Mouse (Mus musculus): ENCODE measurements around the gene Lrrc58. TPM values are rescaled to one million over a fixed set of nuclear protein-coding genes. Genes with fewer than 3 reads are reported as not detected.

Gene Lrrc58
- polyA plus RNA-seq, 1 experiment from 2014 or later: 73.5 TPM

DNA sequence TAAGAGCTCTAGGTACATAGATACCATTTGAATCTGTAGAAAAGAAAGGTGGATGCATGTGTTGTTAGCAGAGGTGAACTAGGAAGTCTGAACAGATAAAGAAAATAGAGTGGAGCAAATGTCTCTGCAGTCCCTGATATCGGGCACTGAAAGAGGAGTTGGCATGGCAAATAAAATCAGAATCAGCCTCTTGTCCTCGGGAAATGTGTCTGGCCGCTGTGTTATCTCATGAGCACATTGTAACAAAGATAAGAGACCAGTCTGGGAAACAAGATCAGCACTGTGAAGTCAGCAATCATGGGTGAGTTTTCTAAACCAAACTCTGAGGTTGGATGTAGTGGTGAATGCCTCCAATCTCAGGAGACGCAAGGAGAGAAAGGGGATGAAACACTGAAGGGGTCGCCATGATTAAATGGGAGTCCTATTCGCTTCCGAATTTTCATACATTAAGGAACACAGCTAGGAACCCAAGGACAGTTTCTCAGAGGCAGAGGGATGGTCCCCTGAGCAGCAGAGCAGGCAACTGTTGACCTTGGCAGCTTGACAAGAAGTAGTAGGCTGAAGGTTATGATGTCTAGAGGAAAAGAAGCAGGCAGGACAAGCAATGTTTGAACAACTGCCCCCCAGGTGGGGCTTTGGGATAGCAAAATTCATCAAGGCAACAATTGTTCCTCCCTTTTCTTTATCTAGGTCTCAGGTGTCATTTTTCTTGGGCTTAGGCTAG lies 22.8 kb upstream of the Lrrc58 start:
- H3K27ac ChIP-seq (ENCODE audit: low read depth, low read length): no peak overlapping the region
- no peak overlapping the region for H3K9ac ChIP-seq (ENCODE audit: low read length)
- DNase-seq (ENCODE audit: low spot score) (no peak), ATAC-seq (replicated peaks; ENCODE audit: low FRiP score) (no peak)
- no peak overlapping the region for H3K4me3 ChIP-seq (ENCODE audit: low read depth, low read length)
- no peaks in the 10 kb centered on the region for H3K27me3 ChIP-seq (ENCODE audit: control insufficient read depth, insufficient read depth, low read length)
- no peaks in the 10 kb centered on the region for H3K36me3 ChIP-seq (ENCODE audit: control insufficient read depth, insufficient read depth, low read length)
- H3K9me3 ChIP-seq (ENCODE audit: control insufficient read depth, low read length): no peaks in the 10 kb centered on the region
- no peak overlapping the region for H3K4me2 ChIP-seq (ENCODE audit: low read depth, low read length, severe bottlenecking)
- no peaks in the 10 kb centered on the region for H3K4me1 ChIP-seq (replicated peaks; ENCODE audit: control insufficient read depth, insufficient read depth, low read length)
- 96% methylated on average over 7 of the region's 7 CpGs for WGBS

- no peaks in the 10 kb centered on the region for H3K9me3 ChIP-seq (ENCODE audit: control insufficient read depth, low read length)
- H3K4me3 ChIP-seq (ENCODE audit: low read depth, low read length): no peak overlapping the region
- H3K27me3 ChIP-seq (ENCODE audit: control insufficient read depth, insufficient read depth, low read length): no peaks in the 10 kb centered on the region
- no peaks in the 10 kb centered on the region for H3K4me1 ChIP-seq (replicated peaks; ENCODE audit: control insufficient read depth, insufficient read depth, low read length)
- no peak overlapping the region for H3K4me2 ChIP-seq (ENCODE audit: low read depth, low read length, severe bottlenecking)
- no peak overlapping the region for H3K27ac ChIP-seq (ENCODE audit: low read depth, low read length)
- DNase-seq (ENCODE audit: low spot score) (no peak), ATAC-seq (replicated peaks; ENCODE audit: low FRiP score) (no peak)
- 91% methylated on average over 3 of the region's 3 CpGs for WGBS
- no peak overlapping the region for H3K9ac ChIP-seq (ENCODE audit: low read length)
- no peaks in the 10 kb centered on the region for H3K36me3 ChIP-seq (ENCODE audit: control insufficient read depth, insufficient read depth, low read length)
These were observed 21.1 kb upstream of the Lrrc58 start for GRCm38 (mm10) chr16:37847081-37847480.

- Histone ChIP-seq H3K4me2 (ENCODE audit: low read depth, low read length, severe bottlenecking) (no peak overlapping the region), H3K9ac (ENCODE audit: low read length) (no peak overlapping the region), H3K27ac (ENCODE audit: low read depth, low read length) (no peak overlapping the region), H3K4me3 (ENCODE audit: low read depth, low read length) (no peak overlapping the region), H3K4me1 (replicated peaks; ENCODE audit: control insufficient read depth, insufficient read depth, low read length) (no peaks in the 10 kb centered on the region), H3K27me3 (ENCODE audit: control insufficient read depth, insufficient read depth, low read length) (no peaks in the 10 kb centered on the region), H3K36me3 (ENCODE audit: control insufficient read depth, insufficient read depth, low read length) (no peaks in the 10 kb centered on the region), H3K9me3 (ENCODE audit: control insufficient read depth, low read length) (no peaks in the 10 kb centered on the region)
- WGBS: 57% methylated on average over 5 of the region's 5 CpGs
- no peak for DNase-seq (ENCODE audit: low spot score)
- ATAC-seq (replicated peaks; ENCODE audit: low FRiP score): no peak
These were observed 16.8 kb upstream of the Lrrc58 start for GRCm38 (mm10) chr16:37851366-37851765.

- no peak overlapping the region for H3K27ac ChIP-seq (ENCODE audit: low read depth, low read length)
- no peak overlapping the region for H3K4me2 ChIP-seq (ENCODE audit: low read depth, low read length, severe bottlenecking)
- DNase-seq (ENCODE audit: low spot score) (no peak), ATAC-seq (replicated peaks; ENCODE audit: low FRiP score) (no peak)
- no peak overlapping the region for H3K9ac ChIP-seq (ENCODE audit: low read length)
- H3K27me3 ChIP-seq (ENCODE audit: control insufficient read depth, insufficient read depth, low read length): no peaks in the 10 kb centered on the region
- H3K36me3 ChIP-seq (ENCODE audit: control insufficient read depth, insufficient read depth, low read length): no peaks in the 10 kb centered on the region
- H3K4me3 ChIP-seq (ENCODE audit: low read depth, low read length): no peak overlapping the region
- H3K9me3 ChIP-seq (ENCODE audit: control insufficient read depth, low read length): no peaks in the 10 kb centered on the region
- WGBS: 78% methylated on average over 9 of the region's 9 CpGs
- H3K4me1 ChIP-seq (replicated peaks; ENCODE audit: control insufficient read depth, insufficient read depth, low read length): no peaks in the 10 kb centered on the region
These were observed 14.9 kb upstream of the Lrrc58 start for GRCm38 (mm10) chr16:37853279-37853678.

DNA sequence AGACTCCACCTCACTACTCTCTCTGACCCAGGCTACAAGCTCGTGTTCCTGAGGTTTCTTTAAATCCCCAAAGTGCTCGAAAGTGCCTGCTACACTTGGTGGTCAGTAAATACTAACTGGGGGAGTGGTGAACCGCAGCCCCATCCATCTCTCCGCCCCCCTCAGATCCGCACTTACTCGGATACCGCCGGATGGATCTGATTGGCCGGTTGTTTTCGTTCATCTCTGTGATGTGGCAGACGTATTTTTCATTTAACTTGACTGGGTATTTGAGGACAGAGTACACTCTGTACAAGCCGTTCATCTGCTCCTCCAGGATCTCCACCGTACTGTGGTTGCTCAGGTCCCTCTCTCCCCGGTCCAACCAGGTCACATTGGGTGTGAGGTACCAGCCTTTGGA lies 14.1 kb upstream of the Lrrc58 start:
- no peak overlapping the region for H3K4me3 ChIP-seq (ENCODE audit: low read depth, low read length)
- ATAC-seq (replicated peaks; ENCODE audit: low FRiP score) (no peak), DNase-seq (ENCODE audit: low spot score) (no peak)
- 79% methylated on average over 14 of the region's 14 CpGs for WGBS
- no peak overlapping the region for H3K27ac ChIP-seq (ENCODE audit: low read depth, low read length)
- H3K4me2 ChIP-seq (ENCODE audit: low read depth, low read length, severe bottlenecking): no peak overlapping the region
- H3K9me3 ChIP-seq (ENCODE audit: control insufficient read depth, low read length): no peaks in the 10 kb centered on the region
- H3K4me1 ChIP-seq (replicated peaks; ENCODE audit: control insufficient read depth, insufficient read depth, low read length): no peaks in the 10 kb centered on the region
- no peaks in the 10 kb centered on the region for H3K27me3 ChIP-seq (ENCODE audit: control insufficient read depth, insufficient read depth, low read length)
- no peak overlapping the region for H3K9ac ChIP-seq (ENCODE audit: low read length)
- no peaks in the 10 kb centered on the region for H3K36me3 ChIP-seq (ENCODE audit: control insufficient read depth, insufficient read depth, low read length)

GRCm38 (mm10) chr16:37854593-37854992 lies 13.6 kb upstream of the Lrrc58 start:
- WGBS: 83% methylated on average over 5 of the region's 5 CpGs
- Histone ChIP-seq H3K4me1 (replicated peaks; ENCODE audit: control insufficient read depth, insufficient read depth, low read length) (no peaks in the 10 kb centered on the region), H3K36me3 (ENCODE audit: control insufficient read depth, insufficient read depth, low read length) (no peaks in the 10 kb centered on the region), H3K4me2 (ENCODE audit: low read depth, low read length, severe bottlenecking) (no peak overlapping the region), H3K9ac (ENCODE audit: low read length) (no peak overlapping the region), H3K9me3 (ENCODE audit: control insufficient read depth, low read length) (no peaks in the 10 kb centered on the region), H3K27ac (ENCODE audit: low read depth, low read length) (no peak overlapping the region), H3K4me3 (ENCODE audit: low read depth, low read length) (no peak overlapping the region), H3K27me3 (ENCODE audit: control insufficient read depth, insufficient read depth, low read length) (no peaks in the 10 kb centered on the region)
- ATAC-seq (replicated peaks; ENCODE audit: low FRiP score): no peak
- no peak for DNase-seq (ENCODE audit: low spot score)

- no peak overlapping the region for H3K27ac ChIP-seq (ENCODE audit: low read depth, low read length)
- no peak for ATAC-seq (replicated peaks; ENCODE audit: low FRiP score)
- H3K9ac ChIP-seq (ENCODE audit: low read length): no peak overlapping the region
- 86% methylated on average over 8 of the region's 8 CpGs for WGBS
- no peaks in the 10 kb centered on the region for H3K27me3 ChIP-seq (ENCODE audit: control insufficient read depth, insufficient read depth, low read length)
- no peak for DNase-seq (ENCODE audit: low spot score)
- no peak overlapping the region for H3K4me3 ChIP-seq (ENCODE audit: low read depth, low read length)
- no peaks in the 10 kb centered on the region for H3K9me3 ChIP-seq (ENCODE audit: control insufficient read depth, low read length)
- H3K4me2 ChIP-seq (ENCODE audit: low read depth, low read length, severe bottlenecking): no peak overlapping the region
- no peaks in the 10 kb centered on the region for H3K36me3 ChIP-seq (ENCODE audit: control insufficient read depth, insufficient read depth, low read length)
- H3K4me1 ChIP-seq (replicated peaks; ENCODE audit: control insufficient read depth, insufficient read depth, low read length): no peaks in the 10 kb centered on the region
These were observed 12.6 kb upstream of the Lrrc58 start for GRCm38 (mm10) chr16:37855583-37855982.

- no peaks in the 10 kb centered on the region for H3K36me3 ChIP-seq (ENCODE audit: control insufficient read depth, insufficient read depth, low read length)
- no peak overlapping the region for H3K27ac ChIP-seq (ENCODE audit: low read depth, low read length)
- H3K9me3 ChIP-seq (ENCODE audit: control insufficient read depth, low read length): no peaks in the 10 kb centered on the region
- H3K4me3 ChIP-seq (ENCODE audit: low read depth, low read length): no peak overlapping the region
- no peaks in the 10 kb centered on the region for H3K4me1 ChIP-seq (replicated peaks; ENCODE audit: control insufficient read depth, insufficient read depth, low read length)
- H3K4me2 ChIP-seq (ENCODE audit: low read depth, low read length, severe bottlenecking): no peak overlapping the region
- DNase-seq (ENCODE audit: low spot score) (no peak), ATAC-seq (replicated peaks; ENCODE audit: low FRiP score) (no peak)
- no peak overlapping the region for H3K9ac ChIP-seq (ENCODE audit: low read length)
- WGBS: 78% methylated on average over 3 of the region's 3 CpGs
- H3K27me3 ChIP-seq (ENCODE audit: control insufficient read depth, insufficient read depth, low read length): no peaks in the 10 kb centered on the region
These were observed 11.9 kb upstream of the Lrrc58 start for GRCm38 (mm10) chr16:37856327-37856726.

DNA sequence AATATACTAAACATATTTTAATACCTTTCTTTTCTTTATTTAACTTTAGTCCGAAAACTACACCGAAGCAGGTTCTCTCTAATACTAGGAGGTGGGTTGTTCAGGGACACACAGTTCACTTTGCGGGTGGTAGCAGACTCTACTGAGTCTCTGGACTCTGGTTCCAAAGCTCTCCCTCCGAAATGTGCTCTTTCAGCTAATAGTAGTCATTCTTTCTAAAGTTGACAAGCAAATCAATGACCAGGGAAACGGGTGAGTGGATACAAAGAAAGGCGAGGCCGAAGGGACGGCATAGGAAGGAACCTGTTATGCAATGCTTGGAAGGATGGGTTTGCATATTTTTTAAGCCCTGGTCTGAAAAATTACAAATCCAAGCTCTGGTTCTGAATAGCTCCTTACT lies 10.7 kb upstream of the Lrrc58 start:
- no peaks in the 10 kb centered on the region; the same call in 1 of the 2 replicates for H3K9me3 ChIP-seq (ENCODE audit: control insufficient read depth, low read length)
- WGBS: 75% methylated on average over 8 of the region's 8 CpGs
- no peak overlapping the region for H3K27ac ChIP-seq (ENCODE audit: low read depth, low read length)
- no peak overlapping the region for H3K4me3 ChIP-seq (ENCODE audit: low read depth, low read length)
- DNase-seq (ENCODE audit: low spot score) (no peak), ATAC-seq (replicated peaks; ENCODE audit: low FRiP score) (no peak)
- H3K4me1 ChIP-seq (replicated peaks; ENCODE audit: control insufficient read depth, insufficient read depth, low read length): no peaks in the 10 kb centered on the region
- no peak overlapping the region for H3K9ac ChIP-seq (ENCODE audit: low read length)
- no peak overlapping the region for H3K4me2 ChIP-seq (ENCODE audit: low read depth, low read length, severe bottlenecking)
- no peaks in the 10 kb centered on the region for H3K27me3 ChIP-seq (ENCODE audit: control insufficient read depth, insufficient read depth, low read length)
- H3K36me3 ChIP-seq (ENCODE audit: control insufficient read depth, insufficient read depth, low read length): no peaks in the 10 kb centered on the region

All from forebrain, embryonic 11.5 days (tissue).